8 mouse cellular contexts compared by ENCODE assay signal in the genomic region with DNA sequence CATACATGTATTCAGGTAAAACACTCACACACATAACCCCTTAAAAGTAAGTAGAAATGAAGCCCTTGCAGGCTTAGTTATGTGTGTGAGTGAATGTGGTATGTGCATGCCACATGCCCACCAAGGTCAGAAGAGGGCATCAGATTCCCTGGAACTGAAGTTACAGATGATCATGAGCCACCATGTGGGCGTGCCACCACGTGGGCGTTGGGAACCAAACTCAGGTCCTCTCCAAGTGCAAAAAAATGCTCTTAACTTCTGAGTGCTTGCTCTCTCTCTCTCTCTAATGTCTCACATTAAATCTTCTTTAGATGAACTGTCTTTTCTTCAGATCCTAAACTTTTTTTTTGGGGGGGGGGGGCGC. TPM values are rescaled to one million over a fixed set of nuclear protein-coding genes. Genes with fewer than 3 reads are reported as not detected.
DNase-seq lines count a peak whose midpoint lies in the region; ATAC-seq and TF ChIP-seq lines count a peak whose summit lies in the region.

TSS of gene Psmb10 (minus strand) at position 139 of the 364 bp plus-strand sequence.

- no peaks in the 10 kb centered on the region for H3K27me3 ChIP-seq in erythroblast, embryonic 14.5 days (ENCODE audit: control insufficient read depth)
- H3K27me3 ChIP-seq in forebrain, postnatal 0 days (ENCODE audit: insufficient read depth, low read length), result no peaks in the 10 kb centered on the region
- no peaks in the 10 kb centered on the region for H3K27me3 ChIP-seq in hindbrain, embryonic 15.5 days
- H3K27me3 ChIP-seq in limb, embryonic 11.5 days (ENCODE audit: control insufficient read depth, insufficient read depth, low read length), result no peaks in the 10 kb centered on the region
- H3K27me3 ChIP-seq in midbrain, embryonic 15.5 days (replicated peaks), result no peaks in the 10 kb centered on the region

- peaks cover 42% of the 10 kb centered on the region for H3K36me3 ChIP-seq in erythroblast, embryonic 14.5 days (ENCODE audit: control insufficient read depth)
- H3K36me3 ChIP-seq in forebrain, postnatal 0 days (ENCODE audit: insufficient read depth), result no peaks in the 10 kb centered on the region
- H3K36me3 ChIP-seq in hindbrain, embryonic 15.5 days, result no peaks in the 10 kb centered on the region
- peaks cover 7% of the 10 kb centered on the region for H3K36me3 ChIP-seq in limb, embryonic 11.5 days (ENCODE audit: control insufficient read depth, insufficient read depth, low read length)
- H3K36me3 ChIP-seq in midbrain, embryonic 15.5 days (replicated peaks), result no peaks in the 10 kb centered on the region

- H3K4me3 ChIP-seq in erythroblast, embryonic 14.5 days (replicated peaks), result peak within 1 kb of the TSS; percentile 70
- H3K4me3 ChIP-seq in forebrain, postnatal 0 days (ENCODE audit: low read depth, low read length), result peak within 1 kb of the TSS; percentile 58
- H3K4me3 ChIP-seq in hindbrain, embryonic 15.5 days, result peak within 1 kb of the TSS; percentile 56
- peak within 1 kb of the TSS; percentile 67 for H3K4me3 ChIP-seq in limb, embryonic 11.5 days (ENCODE audit: low read depth, low read length)
- peak within 1 kb of the TSS; percentile 91 for H3K4me3 ChIP-seq in midbrain, embryonic 15.5 days

- WGBS in forebrain, postnatal 0 days, result 30% methylated on average over 4 of the region's 4 CpGs
- 37% methylated on average over 4 of the region's 4 CpGs for WGBS in hindbrain, embryonic 15.5 days
- WGBS in limb, embryonic 11.5 days, result 30% methylated on average over 4 of the region's 4 CpGs
- WGBS in midbrain, embryonic 15.5 days, result 43% methylated on average over 4 of the region's 4 CpGs

- peak within 1 kb of the TSS; percentile 81 for H3K27ac ChIP-seq in forebrain, postnatal 0 days (ENCODE audit: low read depth, low read length)
- peak within 1 kb of the TSS; percentile 94 for H3K27ac ChIP-seq in hindbrain, embryonic 15.5 days (replicated peaks)
- H3K27ac ChIP-seq in limb, embryonic 11.5 days (replicated peaks; ENCODE audit: low read depth, low read length), result no peak within 1 kb of the TSS
- peak within 1 kb of the TSS; percentile 97 for H3K27ac ChIP-seq in midbrain, embryonic 15.5 days

- TF ChIP-seq CTCF in forebrain, postnatal 0 days (IDR thresholded peaks at IDR 0.05; ENCODE audit: low read depth), result peak; percentile 19; the same call in 1 of the 2 replicates

- no peaks in the 10 kb centered on the region for H3K9me3 ChIP-seq in erythroblast, embryonic 14.5 days (ENCODE audit: control insufficient read depth, low read length)
- no peaks in the 10 kb centered on the region for H3K9me3 ChIP-seq in forebrain, postnatal 0 days (ENCODE audit: low read length)
- H3K9me3 ChIP-seq in hindbrain, embryonic 15.5 days, result no peaks in the 10 kb centered on the region
- H3K9me3 ChIP-seq in limb, embryonic 11.5 days (ENCODE audit: control insufficient read depth, low read length), result no peaks in the 10 kb centered on the region
- H3K9me3 ChIP-seq in midbrain, embryonic 15.5 days, result no peaks in the 10 kb centered on the region

- no peak for ATAC-seq in erythroblast, adult 5-6 weeks (replicated peaks; ENCODE audit: low FRiP score, poor library complexity, severe bottlenecking)
- no peak for ATAC-seq in forebrain, postnatal 0 days
- no peak for ATAC-seq in hindbrain, embryonic 15.5 days (ENCODE audit: low FRiP score, low read depth)
- ATAC-seq in limb, embryonic 11.5 days (ENCODE audit: insufficient number of reproducible peaks, low FRiP score, low TSS enrichment, low read depth), result no peak
- no peak for ATAC-seq in midbrain, embryonic 15.5 days (replicated peaks)

- peaks cover 64% of the 10 kb centered on the region for H3K4me1 ChIP-seq in erythroblast, embryonic 14.5 days (ENCODE audit: control insufficient read depth)
- H3K4me1 ChIP-seq in forebrain, postnatal 0 days (ENCODE audit: insufficient read depth), result peaks cover 6% of the 10 kb centered on the region; the same call in 1 of the 2 replicates
- H3K4me1 ChIP-seq in hindbrain, embryonic 15.5 days (replicated peaks), result peaks cover 26% of the 10 kb centered on the region
- H3K4me1 ChIP-seq in limb, embryonic 11.5 days (ENCODE audit: control insufficient read depth, insufficient read depth, low read length), result 0 out of 2 replicates have a peak, but pooled peaks cover 4% of the 10 kb centered on the region
- peaks cover 19% of the 10 kb centered on the region for H3K4me1 ChIP-seq in midbrain, embryonic 15.5 days

- DNase-seq in adrenal gland, adult 8-10 months, result peak; percentile 52
- no peak for DNase-seq in forebrain, postnatal 0 days
- no peak for DNase-seq in limb, embryonic 11.5 days (ENCODE audit: low spot score)
- no peak for DNase-seq in urinary bladder, postnatal 36 days (ENCODE audit: low spot score in 2 of 2)

- peak within 1 kb of the TSS; percentile 89 for H3K9ac ChIP-seq in forebrain, postnatal 0 days
- H3K9ac ChIP-seq in hindbrain, embryonic 15.5 days, result peak within 1 kb of the TSS; percentile 78
- peak within 1 kb of the TSS; percentile 56 for H3K9ac ChIP-seq in limb, embryonic 11.5 days (ENCODE audit: low read length)
- peak within 1 kb of the TSS; percentile 99 for H3K9ac ChIP-seq in midbrain, embryonic 15.5 days

- peak within 1 kb of the TSS; percentile 94 for H3K4me2 ChIP-seq in forebrain, postnatal 0 days (ENCODE audit: low read depth)
- peak within 1 kb of the TSS; percentile 92 for H3K4me2 ChIP-seq in hindbrain, embryonic 15.5 days
- peak within 1 kb of the TSS; percentile 95 for H3K4me2 ChIP-seq in limb, embryonic 11.5 days (ENCODE audit: low read depth, severe bottlenecking)
- H3K4me2 ChIP-seq in midbrain, embryonic 15.5 days, result peak within 1 kb of the TSS; percentile 96

RNA-seq across cellular contexts. Expression of gene Psmb10, which starts in this region (rescaled TPM):
- 3.2 and 4.6 TPM in 2 replicates for polyA plus RNA-seq in erythroblast, embryonic 14.5 days (2012)
- 22.9 and 51.4 TPM in 2 replicates for total RNA-seq in erythroblast, adult 5-6 weeks (2015; ENCODE audit: low replicate concordance)
- total RNA-seq in erythroblast, adult 5-6 weeks (2017; ENCODE audit: low replicate concordance), result 7.2 and 13.2 TPM in 2 replicates
- total RNA-seq in adrenal gland, adult 8-10 months (2022), result 100 to 1,000 TPM in 1 of 4 experiments, 10 to 100 TPM in 3; 66.8 to 110 (median 68.4) TPM
- total RNA-seq in forebrain, postnatal 0 days (2014; rRNA removed), result 46.5 and 63.7 TPM in 2 replicates
- polyA plus RNA-seq in forebrain, postnatal 0 days (2015; fragmentation: Nextera tagmentation; extraction: Ambion mirVana), result 86.2 and 95.8 TPM in 2 replicates
- 74.7 and 75.2 TPM in 2 replicates for polyA plus RNA-seq in hindbrain, embryonic 15.5 days (2015; fragmentation: Nextera tagmentation; extraction: Ambion mirVana)
- polyA plus RNA-seq in limb, embryonic 11.5 days (2014; fragmentation: Nextera tagmentation; extraction: Ambion mirVana), result 24.6 and 28.4 TPM in 2 replicates
- polyA plus RNA-seq in midbrain, embryonic 15.5 days (2015; fragmentation: Nextera tagmentation; extraction: Ambion mirVana), result 64.3 and 65.3 TPM in 2 replicates
